Mouse (Mus musculus) hindbrain, embryonic 13.5 days (tissue): ENCODE results near the gene Mink1. TPM values are rescaled to one million over a fixed set of nuclear protein-coding genes. Genes with fewer than 3 reads are reported as not detected.

ENCODE experiments used
- ATAC-seq: fragments of 200-750 bp; cut with Nextera tagmentation; 2 replicates; pipeline ENCODE4 v1.8.0; 2017; ENCODE audit warnings: moderate TSS enrichment; ENCODE audit not compliant: low FRiP score
- H3K27ac ChIP-seq: fragments of 300-500 bp; sonication (generic); 2 replicates; pipeline ENCODE4 v1.5.1; 2015; ENCODE audit warnings: inconsistent platforms, mild to moderate bottlenecking, moderate library complexity
- H3K27me3 ChIP-seq: fragments of 300-500 bp; sonication (generic); 2 replicates; pipeline ENCODE4 v1.6.1; 2015; ENCODE audit warnings: mild to moderate bottlenecking, inconsistent platforms
- H3K36me3 ChIP-seq: fragments of 300-500 bp; sonication (generic); 2 replicates; pipeline ENCODE4 v1.6.1; 2015; ENCODE audit warnings: mild to moderate bottlenecking, inconsistent platforms
- H3K4me1 ChIP-seq: fragments of 300-500 bp; sonication (generic); replicated peaks from 2 replicates; pipeline ENCODE4 v1.6.1; 2015; ENCODE audit warnings: inconsistent platforms
- H3K4me2 ChIP-seq: fragments of 300-500 bp; sonication (generic); 2 replicates; pipeline ENCODE4 v1.6.1; 2015; ENCODE audit warnings: inconsistent platforms, mild to moderate bottlenecking, moderate library complexity
- H3K4me3 ChIP-seq: fragments of 300-500 bp; sonication (generic); 2 replicates; pipeline ENCODE4 v1.5.1; 2015; ENCODE audit warnings: mild to moderate bottlenecking, inconsistent platforms
- H3K9ac ChIP-seq: fragments of 300-500 bp; sonication (generic); 2 replicates; pipeline ENCODE4 v1.6.1; 2015; ENCODE audit warnings: mild to moderate bottlenecking, inconsistent platforms
- H3K9me3 ChIP-seq: fragments of 300-500 bp; sonication (generic); 2 replicates; pipeline ENCODE4 v1.6.1; 2016; ENCODE audit warnings: inconsistent platforms
- WGBS: fragments of 180-500 bp; shearing (Covaris S2); methylation state at CpG from one replicate; pipeline ENCODE4 v1.1.7; 2015; 5-methylcytosine and 5-hydroxymethylcytosine counted together
- polyA plus RNA-seq: library from polyadenylated mRNA; unstranded; fragments of >200 nt; fragmentation: Nextera tagmentation; extraction: Ambion mirVana; gene quantifications from 2 replicates; pipeline ENCODE4 v1.2.1, GENCODE M21; 2015

The Mink1 gene
- polyA plus RNA-seq, 1 experiment from 2014 or later: 14.2 TPM

- 88% methylated on average over 8 of the region's 8 CpGs for WGBS
- no peak overlapping the region for H3K27ac ChIP-seq
- H3K9me3 ChIP-seq: no peaks in the 10 kb centered on the region
- H3K27me3 ChIP-seq: 0 out of 2 replicates have a peak, but pooled peaks cover 4% of the 10 kb centered on the region
- no peak overlapping the region for H3K4me2 ChIP-seq
- ATAC-seq: no peak
- peaks cover 56% of the 10 kb centered on the region for H3K36me3 ChIP-seq
- H3K9ac ChIP-seq: no peak overlapping the region
- no peak overlapping the region for H3K4me3 ChIP-seq
- peaks cover 15% of the 10 kb centered on the region for H3K4me1 ChIP-seq
These were observed 97.9 kb downstream of the Mink1 start for GRCm38 (mm10) chr11:70660571-70660970.

DNA sequence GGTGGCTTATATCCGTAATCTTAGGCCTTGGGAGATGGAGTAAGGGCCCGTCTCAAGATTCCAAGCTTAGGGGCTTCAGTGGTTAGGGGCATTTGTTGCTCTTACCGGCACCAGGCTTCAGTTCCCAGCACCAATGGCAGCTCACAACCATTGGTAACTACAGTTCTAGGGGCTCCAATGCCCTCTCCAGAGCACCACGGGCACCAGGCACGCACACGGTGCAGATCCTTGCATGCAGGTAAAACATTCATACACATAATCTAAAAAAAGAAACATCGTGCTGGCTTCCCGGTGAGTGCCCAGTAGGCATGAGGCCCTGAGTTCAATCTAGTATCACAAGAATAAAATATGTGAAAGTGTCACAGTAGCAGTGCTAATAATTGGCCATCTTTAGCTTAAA, 100.4 kb downstream of the Mink1 start:
- no peak overlapping the region for H3K27ac ChIP-seq
- WGBS: 97% methylated on average over 8 of the region's 8 CpGs
- no peaks in the 10 kb centered on the region for H3K9me3 ChIP-seq
- H3K9ac ChIP-seq: no peak overlapping the region
- H3K4me3 ChIP-seq: no peak overlapping the region
- no peak overlapping the region for H3K4me2 ChIP-seq
- peaks cover 16% of the 10 kb centered on the region for H3K4me1 ChIP-seq
- peaks cover 63% of the 10 kb centered on the region for H3K36me3 ChIP-seq
- H3K27me3 ChIP-seq: no peaks in the 10 kb centered on the region
- no peak for ATAC-seq

DNA sequence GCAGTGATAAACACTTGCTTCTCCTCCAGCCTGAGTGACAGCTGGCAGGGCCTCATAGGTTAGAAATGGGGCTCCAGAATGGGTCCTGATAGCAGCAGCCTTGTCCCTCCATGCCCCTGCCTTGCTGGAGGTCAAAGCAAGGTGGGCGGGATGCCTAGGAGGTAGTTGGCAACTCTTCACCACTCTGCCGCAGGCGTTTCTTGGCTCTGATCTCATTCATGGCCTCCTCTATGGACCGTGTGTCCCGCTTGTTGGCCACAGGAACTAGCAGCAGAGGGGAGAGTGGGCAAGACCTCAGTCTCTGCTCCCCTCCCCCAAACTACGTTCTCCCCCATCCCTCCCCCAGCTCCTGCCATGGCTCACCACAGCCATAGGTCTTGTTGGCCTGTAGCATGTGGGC, 101.3 kb downstream of the Mink1 start:
- no peak overlapping the region for H3K9ac ChIP-seq
- peaks cover 63% of the 10 kb centered on the region for H3K36me3 ChIP-seq
- H3K4me1 ChIP-seq: peaks cover 19% of the 10 kb centered on the region
- H3K4me3 ChIP-seq: no peak overlapping the region
- no peaks in the 10 kb centered on the region for H3K9me3 ChIP-seq
- H3K27ac ChIP-seq: no peak overlapping the region
- 93% methylated on average over 6 of the region's 6 CpGs for WGBS
- ATAC-seq: no peak
- H3K27me3 ChIP-seq: no peaks in the 10 kb centered on the region
- H3K4me2 ChIP-seq: no peak overlapping the region

Other genes starting within 250 kb of the Mink1 start
- not detected in 2 replicates for gene Alox12e, start 240.3 kb upstream of the Mink1 start, polyA plus RNA-seq
- 0.10 TPM in 1 of 2 replicates, not detected in the other for gene Alox15, start 210.8 kb upstream of the Mink1 start, polyA plus RNA-seq
- 33.3 and 33.6 TPM in 2 replicates for gene Pelp1, start 152.8 kb upstream of the Mink1 start, polyA plus RNA-seq
- gene Arrb2, start 130.2 kb upstream of the Mink1 start, polyA plus RNA-seq: 47.6 and 50.2 TPM in 2 replicates
- gene Med11, start 111.0 kb upstream of the Mink1 start, polyA plus RNA-seq: 43.2 and 45.5 TPM in 2 replicates
- 0.45 and 0.98 TPM in 2 replicates for gene Zmynd15, start 103.4 kb upstream of the Mink1 start, polyA plus RNA-seq
- 4.6 and 6.7 TPM in 2 replicates for gene Cxcl16, start 102.9 kb upstream of the Mink1 start, polyA plus RNA-seq
- 0.83 and 2.3 TPM in 2 replicates for gene Tm4sf5, start 57.6 kb upstream of the Mink1 start, polyA plus RNA-seq
- gene Vmo1, start 48.3 kb upstream of the Mink1 start, polyA plus RNA-seq: 0.31 TPM in 1 of 2 replicates, not detected in the other
- gene Gltpd2, start 43.7 kb upstream of the Mink1 start, polyA plus RNA-seq: 0.25 and 0.29 TPM in 2 replicates
- gene Psmb6, start 37.5 kb upstream of the Mink1 start, polyA plus RNA-seq: 802 and 803 TPM in 2 replicates
- not detected in 2 replicates for gene Gm40193, start 29.9 kb upstream of the Mink1 start, polyA plus RNA-seq
- gene Pld2, start 22.8 kb upstream of the Mink1 start, polyA plus RNA-seq: 9.0 and 10.1 TPM in 2 replicates
- not detected in 2 replicates for gene 4930544D05Rik, start 53.0 kb downstream of the Mink1 start, polyA plus RNA-seq
- not detected in 2 replicates for gene Chrne, start 56.3 kb downstream of the Mink1 start, polyA plus RNA-seq
- 0.16 and 0.21 TPM in 2 replicates for gene Gp1ba, start 76.2 kb downstream of the Mink1 start, polyA plus RNA-seq
- gene Rnf167, start 84.4 kb downstream of the Mink1 start, polyA plus RNA-seq: 109 TPM in 2 replicates
- gene Slc25a11, start 84.6 kb downstream of the Mink1 start, polyA plus RNA-seq: 159 and 173 TPM in 2 replicates
- 851 and 865 TPM in 2 replicates for gene Pfn1, start 91.8 kb downstream of the Mink1 start, polyA plus RNA-seq
- 7.1 and 9.2 TPM in 2 replicates for gene Eno3, start 94.3 kb downstream of the Mink1 start, polyA plus RNA-seq
- 162 and 169 TPM in 2 replicates for gene Spag7, start 106.5 kb downstream of the Mink1 start, polyA plus RNA-seq
- 15.2 and 15.3 TPM in 2 replicates for gene Camta2, start 125.2 kb downstream of the Mink1 start, polyA plus RNA-seq
- gene Inca1, start 137.3 kb downstream of the Mink1 start, polyA plus RNA-seq: 1.6 TPM in 2 replicates
- 1.5 and 1.7 TPM in 2 replicates for gene Kif1c, start 137.7 kb downstream of the Mink1 start, polyA plus RNA-seq
- 14.2 and 15.0 TPM in 2 replicates for gene Zfp3, start 201.3 kb downstream of the Mink1 start, polyA plus RNA-seq
- gene Scimp, start 249.7 kb downstream of the Mink1 start, polyA plus RNA-seq: 0.30 TPM in 1 of 2 replicates, not detected in the other